Mouse (Mus musculus) subcutaneous adipose tissue, adult 2 months (tissue): ENCODE results near the gene Fbxl15. TPM values are rescaled to one million over a fixed set of nuclear protein-coding genes. Genes with fewer than 3 reads are reported as not detected.

Experiments
- polyA plus RNA-seq: library from polyadenylated mRNA; depleted of rRNA; stranded (reverse); fragments of >200 nt; gene quantifications from 2 replicates; pipeline ENCODE4 v1.2.3, GENCODE M21; 2012; ENCODE audit warnings: low replicate concordance; rRNA removed

Gene Fbxl15
- 16.6 and 17.1 TPM in 2 replicates for polyA plus RNA-seq

GRCm38 (mm10) chr19:46328081-46329030, at the start of gene Fbxl15:
Gene Fbxl15, plus strand, starts transcription at chr19:46328184.

GRCm38 (mm10) chr19:46304216-46304841, 23.7 kb upstream of the Fbxl15 start, which contains the start of gene Nfkb2:
Gene Nfkb2, plus strand, starts transcription at chr19:46304320.

GRCm38 (mm10) chr19:46326756-46327305, 1.2 kb upstream of the Fbxl15 start, which contains the start of gene Psd:
Gene Psd, minus strand, starts transcription at chr19:46327156.

GRCm38 (mm10) chr19:46338331-46338936, 10.4 kb downstream of the Fbxl15 start, which contains the start of gene Cuedc2:
Gene Cuedc2, minus strand, starts transcription at chr19:46338702.

GRCm38 (mm10) chr19:46350168-46350932, 22.4 kb downstream of the Fbxl15 start, which contains the start of gene 2310034G01Rik:
Gene 2310034G01Rik, minus strand, starts transcription at chr19:46350302.

Other genes starting within 250 kb of the Fbxl15 start
- gene Elovl3, start 196.3 kb upstream of the Fbxl15 start, polyA plus RNA-seq: 1.5 and 3.5 TPM in 2 replicates
- 0.64 TPM in 1 of 2 replicates, not detected in the other for gene Pitx3, start 179.9 kb upstream of the Fbxl15 start, polyA plus RNA-seq
- 69.7 and 96.3 TPM in 2 replicates for gene Gbf1, start 175.7 kb upstream of the Fbxl15 start, polyA plus RNA-seq
- 33.0 and 51.7 TPM in 2 replicates for gene Nfkb2, start 23.9 kb upstream of the Fbxl15 start, polyA plus RNA-seq
- 3.6 and 147 TPM in 2 replicates for gene Psd, start 1.0 kb upstream of the Fbxl15 start, polyA plus RNA-seq
- 78.4 and 113 TPM in 2 replicates for gene Cuedc2, start 10.5 kb downstream of the Fbxl15 start, polyA plus RNA-seq
- 12.0 and 18.0 TPM in 2 replicates for gene Mfsd13a, start 12.9 kb downstream of the Fbxl15 start, polyA plus RNA-seq
- gene 2310034G01Rik, start 22.1 kb downstream of the Fbxl15 start, polyA plus RNA-seq: 1.2 and 1.3 TPM in 2 replicates
- gene Actr1a, start 67.6 kb downstream of the Fbxl15 start, polyA plus RNA-seq: 128 and 152 TPM in 2 replicates
- 25.2 and 34.3 TPM in 2 replicates for gene Sufu, start 68.7 kb downstream of the Fbxl15 start, polyA plus RNA-seq
- 35.6 and 44.1 TPM in 2 replicates for gene Trim8, start 173.5 kb downstream of the Fbxl15 start, polyA plus RNA-seq
- gene Arl3, start 245.0 kb downstream of the Fbxl15 start, polyA plus RNA-seq: 31.8 and 31.9 TPM in 2 replicates
- gene Sfxn2, start 245.2 kb downstream of the Fbxl15 start, polyA plus RNA-seq: 8.4 and 10.4 TPM in 2 replicates